Mouse (Mus musculus) neural tube, embryonic 11.5 days (tissue): ENCODE measurements around the gene Psmd5. TPM values are rescaled to one million over a fixed set of nuclear protein-coding genes. Genes with fewer than 3 reads are reported as not detected.
A peak's percentile ranks its signal among the peaks of the same experiment; 100 is the strongest.

Experiments used
- ATAC-seq: fragments of 200-750 bp; cut with Nextera tagmentation; 2 replicates; pipeline ENCODE4 v1.8.0; 2017; ENCODE audit warnings: moderate number of reproducible peaks, mild to moderate bottlenecking, moderate TSS enrichment, moderate library complexity; ENCODE audit not compliant: insufficient read depth, low FRiP score, low TSS enrichment
- DNase-seq: peaks from one replicate; pipeline ENCODE4 v3.0.0-alpha.2; 2015; ENCODE audit warnings: low spot score
- H3K27ac ChIP-seq: fragments of 300-500 bp; sonication (generic); 2 replicates; pipeline ENCODE4 v1.5.1; 2014; ENCODE audit warnings: low read depth, mild to moderate bottlenecking, low read length
- H3K27me3 ChIP-seq: fragments of 300-500 bp; sonication (generic); 2 replicates; pipeline ENCODE4 v1.6.1; 2014; ENCODE audit warnings: mild to moderate bottlenecking, low read length, mixed read lengths; ENCODE audit not compliant: control insufficient read depth, insufficient read depth
- H3K36me3 ChIP-seq: fragments of 300-500 bp; sonication (generic); 2 replicates; pipeline ENCODE4 v1.6.1; 2014; ENCODE audit warnings: mild to moderate bottlenecking, low read length, moderate library complexity, mixed read lengths; ENCODE audit not compliant: control insufficient read depth, insufficient read depth
- H3K4me1 ChIP-seq: fragments of 300-500 bp; sonication (generic); 2 replicates; pipeline ENCODE4 v1.6.1; 2014; ENCODE audit warnings: low read length, mixed read lengths; ENCODE audit not compliant: control insufficient read depth, insufficient read depth
- H3K4me2 ChIP-seq: fragments of 300-500 bp; sonication (generic); 2 replicates; pipeline ENCODE4 v1.6.1; 2014; ENCODE audit warnings: low read depth, mild to moderate bottlenecking, moderate library complexity
- H3K4me3 ChIP-seq: fragments of 300-500 bp; sonication (generic); 2 replicates; pipeline ENCODE4 v1.5.1; 2014; ENCODE audit warnings: low read depth, low read length
- H3K9ac ChIP-seq: fragments of 300-500 bp; sonication (generic); 2 replicates; pipeline ENCODE4 v1.6.1; 2014; ENCODE audit warnings: mild to moderate bottlenecking, low read length
- H3K9me3 ChIP-seq: fragments of 300-500 bp; sonication (generic); 2 replicates; pipeline ENCODE4 v1.6.1; 2016; ENCODE audit warnings: low read length; ENCODE audit not compliant: control insufficient read depth
- WGBS: fragments of 180-500 bp; shearing (Covaris S2); extraction: QIAGEN DNeasy Blood & Tissue Kit; methylation state at CpG from one replicate; pipeline ENCODE4 v1.1.7; 2014; 5-methylcytosine and 5-hydroxymethylcytosine counted together
- polyA plus RNA-seq: library from polyadenylated mRNA; unstranded; fragments of >200 nt; fragmentation: Nextera tagmentation; extraction: Ambion mirVana; gene quantifications from 2 replicates; pipeline ENCODE4 v1.2.1, GENCODE M21; 2014

Gene Psmd5
- polyA plus RNA-seq, 1 experiment from 2014 or later, result 130 TPM

- no peak for ATAC-seq
- 95% methylated on average over 2 of the region's 2 CpGs for WGBS
- H3K9ac ChIP-seq, result no peak overlapping the region
- no peak for DNase-seq
- no peak overlapping the region for H3K4me3 ChIP-seq
- no peaks in the 10 kb centered on the region for H3K4me1 ChIP-seq
- H3K9me3 ChIP-seq, result no peaks in the 10 kb centered on the region
- H3K4me2 ChIP-seq, result no peak overlapping the region
- no peaks in the 10 kb centered on the region for H3K36me3 ChIP-seq
- no peak overlapping the region for H3K27ac ChIP-seq
- no peaks in the 10 kb centered on the region for H3K27me3 ChIP-seq
Observed at GRCm38 (mm10) chr2:34882757-34883156, 8.0 kb upstream of the Psmd5 start.

GRCm38 (mm10) chr2:34880054-34880453 is 5.3 kb upstream of the Psmd5 start:
- no peak overlapping the region for H3K9ac ChIP-seq
- H3K4me2 ChIP-seq, result no peak overlapping the region
- H3K9me3 ChIP-seq, result no peaks in the 10 kb centered on the region
- H3K27me3 ChIP-seq, result peaks cover 1% of the 10 kb centered on the region
- ATAC-seq (no peak), DNase-seq (no peak)
- no peaks in the 10 kb centered on the region for H3K4me1 ChIP-seq
- no peaks in the 10 kb centered on the region for H3K36me3 ChIP-seq
- no peak overlapping the region for H3K4me3 ChIP-seq
- no peak overlapping the region for H3K27ac ChIP-seq
- WGBS, result 88% methylated on average over 10 of the region's 10 CpGs

GRCm38 (mm10) chr2:34874271-34874670 is 497 bp downstream of the Psmd5 start, which contains the start of gene Cutal:
Gene Cutal (plus strand): TSS chr2:34874396.
- peaks cover 9% of the 10 kb centered on the region for H3K27me3 ChIP-seq
- no peaks in the 10 kb centered on the region for H3K9me3 ChIP-seq
- ATAC-seq (no peak), DNase-seq (peak; percentile 9)
- H3K4me1 ChIP-seq, result peaks cover 9% of the 10 kb centered on the region
- no peak within 1 kb of the TSS for H3K9ac ChIP-seq
- 4% methylated on average over 14 of the region's 14 CpGs for WGBS
- no peak within 1 kb of the TSS for H3K27ac ChIP-seq
- H3K36me3 ChIP-seq, result no peaks in the 10 kb centered on the region
- no peak within 1 kb of the TSS; the same call in 1 of the 2 replicates for H3K4me3 ChIP-seq
- H3K4me2 ChIP-seq, result peak within 1 kb of the TSS; percentile 15; the same call in 1 of the 2 replicates

- ATAC-seq (peak; percentile 96), DNase-seq (peak; percentile 98)
- H3K4me2 ChIP-seq, result peak overlapping the region; percentile 62
- H3K4me1 ChIP-seq, result peaks cover 13% of the 10 kb centered on the region
- under 1% methylated on average over 67 of the region's 67 CpGs for WGBS
- H3K9me3 ChIP-seq, result no peaks in the 10 kb centered on the region
- peaks cover 9% of the 10 kb centered on the region for H3K27me3 ChIP-seq
- peak overlapping the region; percentile 62 for H3K4me3 ChIP-seq
- peak overlapping the region; percentile 75 for H3K9ac ChIP-seq
- peak overlapping the region; percentile 60 for H3K27ac ChIP-seq
- no peaks in the 10 kb centered on the region for H3K36me3 ChIP-seq
Observed at GRCm38 (mm10) chr2:34870520-34871474, 4.0 kb downstream of the Psmd5 start.

- 46% methylated on average over 5 of the region's 5 CpGs for WGBS
- DNase-seq (no peak), ATAC-seq (no peak)
- Histone ChIP-seq H3K9ac (0 out of 2 replicates have a peak overlapping the region, but pooled peaks have one; percentile 30), H3K27me3 (peaks cover 5% of the 10 kb centered on the region; the same call in 1 of the 2 replicates), H3K9me3 (no peaks in the 10 kb centered on the region), H3K4me2 (peak overlapping the region; percentile 51), H3K27ac (no peak overlapping the region), H3K4me1 (peaks cover 13% of the 10 kb centered on the region), H3K4me3 (peak overlapping the region; percentile 62), H3K36me3 (peaks cover 3% of the 10 kb centered on the region)
Observed at GRCm38 (mm10) chr2:34869680-34870079, 5.1 kb downstream of the Psmd5 start.

GRCm38 (mm10) chr2:34857728-34858127 is 17.0 kb downstream of the Psmd5 start:
- ATAC-seq (no peak), DNase-seq (no peak)
- WGBS, result 92% methylated on average over 8 of the region's 8 CpGs
- Histone ChIP-seq H3K4me1 (no peaks in the 10 kb centered on the region), H3K4me2 (no peak overlapping the region), H3K9me3 (no peaks in the 10 kb centered on the region), H3K27ac (no peak overlapping the region), H3K9ac (no peak overlapping the region), H3K4me3 (no peak overlapping the region), H3K27me3 (no peaks in the 10 kb centered on the region), H3K36me3 (peaks cover 28% of the 10 kb centered on the region)

GRCm38 (mm10) chr2:34855265-34855664 is 19.5 kb downstream of the Psmd5 start:
- Histone ChIP-seq H3K27me3 (no peaks in the 10 kb centered on the region), H3K4me3 (no peak overlapping the region), H3K36me3 (peaks cover 30% of the 10 kb centered on the region), H3K27ac (no peak overlapping the region), H3K4me1 (no peaks in the 10 kb centered on the region), H3K4me2 (no peak overlapping the region), H3K9ac (no peak overlapping the region), H3K9me3 (no peaks in the 10 kb centered on the region)
- ATAC-seq (no peak), DNase-seq (no peak)
- 93% methylated on average over 4 of the region's 4 CpGs for WGBS

GRCm38 (mm10) chr2:34847702-34848101 is 27.1 kb downstream of the Psmd5 start:
- H3K4me2 ChIP-seq, result no peak overlapping the region
- H3K9ac ChIP-seq, result no peak overlapping the region
- H3K27me3 ChIP-seq, result no peaks in the 10 kb centered on the region
- H3K27ac ChIP-seq, result no peak overlapping the region
- no peak overlapping the region for H3K4me3 ChIP-seq
- no peaks in the 10 kb centered on the region for H3K4me1 ChIP-seq
- H3K9me3 ChIP-seq, result no peaks in the 10 kb centered on the region
- H3K36me3 ChIP-seq, result peaks cover 7% of the 10 kb centered on the region
- no peak for ATAC-seq
- WGBS, result 82% methylated on average over 1 of the region's 1 CpGs
- DNase-seq, result no peak
